Mouse (Mus musculus) limb, embryonic 10.5 days (tissue): ENCODE results near the gene Hist1h3g. TPM values are rescaled to one million over a fixed set of nuclear protein-coding genes. Genes with fewer than 3 reads are reported as not detected.
"Not testable (repeated sequence)": the region's sequence is repeated elsewhere in the genome, so short reads cannot be mapped to it uniquely, and the experiment has no call there.

Experiments used
- DNase-seq: peaks from one replicate; pipeline ENCODE4 v3.0.0-alpha.2; 2017; ENCODE audit warnings: low spot score
- H3K27ac ChIP-seq: fragments of 300-500 bp; sonication (generic); 2 replicates; pipeline ENCODE4 v1.5.1; 2016; ENCODE audit warnings: mild to moderate bottlenecking
- H3K27me3 ChIP-seq: fragments of 300-500 bp; sonication (generic); 2 replicates; pipeline ENCODE4 v1.6.1; 2016; ENCODE audit warnings: low read depth, mild to moderate bottlenecking; ENCODE audit not compliant: poor library complexity, severe bottlenecking
- H3K36me3 ChIP-seq: fragments of 300-500 bp; sonication (generic); 2 replicates; pipeline ENCODE4 v1.6.1; 2016; ENCODE audit warnings: mild to moderate bottlenecking, moderate library complexity
- H3K4me1 ChIP-seq: fragments of 300-500 bp; sonication (generic); 2 replicates; pipeline ENCODE4 v1.6.1; 2016
- H3K4me3 ChIP-seq: fragments of 300-500 bp; sonication (generic); 2 replicates; pipeline ENCODE4 v1.5.1; 2016; ENCODE audit warnings: mild to moderate bottlenecking, moderate library complexity
- H3K9me3 ChIP-seq: fragments of 300-500 bp; sonication (generic); replicated peaks from 2 replicates; pipeline ENCODE4 v1.6.1; 2016; ENCODE audit warnings: mild to moderate bottlenecking
- WGBS: fragments of 180-500 bp; shearing (Covaris S2); methylation state at CpG from one replicate; pipeline ENCODE4 v1.1.7; 2016; 5-methylcytosine and 5-hydroxymethylcytosine counted together
- polyA plus RNA-seq: library from polyadenylated mRNA; unstranded; fragments of >200 nt; fragmentation: Nextera tagmentation; extraction: Ambion mirVana; gene quantifications from 2 replicates; pipeline ENCODE4 v1.2.1, GENCODE M21; 2016

Hist1h3g gene
- polyA plus RNA-seq, 1 experiment from 2014 or later = 4.7 TPM

- peak overlapping the region; percentile 46; the same call in 1 of the 2 replicates for H3K27ac ChIP-seq
- not testable (repeated sequence) for H3K9me3 ChIP-seq, H3K4me1 ChIP-seq, H3K4me3 ChIP-seq, H3K27me3 ChIP-seq, DNase-seq, H3K36me3 ChIP-seq
- WGBS = 32% methylated on average over 2 of the region's 2 CpGs
Observed at GRCm38 (mm10) chr13:23560699-23561098, 25.5 kb downstream of the Hist1h3g start.

DNA sequence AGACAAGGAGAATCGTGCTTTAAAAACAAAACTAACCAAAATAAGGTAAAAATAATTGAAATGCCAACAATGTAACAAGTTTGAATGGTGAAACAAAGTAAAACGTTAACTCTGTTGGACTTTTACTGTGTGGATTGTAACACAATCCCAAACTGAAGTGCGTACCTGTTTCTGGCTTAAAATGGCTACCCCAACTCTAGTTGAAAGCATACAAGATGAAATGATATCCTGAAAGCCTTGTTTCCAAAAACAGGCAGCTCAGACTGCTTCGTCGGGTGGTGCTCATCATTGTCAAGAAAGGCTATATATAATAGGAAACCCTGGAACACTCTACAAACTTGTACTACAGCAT, 26.3 kb downstream of the Hist1h3g start:
- peak overlapping the region; percentile 98 for H3K27ac ChIP-seq
- WGBS = 0% methylated on average over 2 of the region's 5 CpGs

DNA sequence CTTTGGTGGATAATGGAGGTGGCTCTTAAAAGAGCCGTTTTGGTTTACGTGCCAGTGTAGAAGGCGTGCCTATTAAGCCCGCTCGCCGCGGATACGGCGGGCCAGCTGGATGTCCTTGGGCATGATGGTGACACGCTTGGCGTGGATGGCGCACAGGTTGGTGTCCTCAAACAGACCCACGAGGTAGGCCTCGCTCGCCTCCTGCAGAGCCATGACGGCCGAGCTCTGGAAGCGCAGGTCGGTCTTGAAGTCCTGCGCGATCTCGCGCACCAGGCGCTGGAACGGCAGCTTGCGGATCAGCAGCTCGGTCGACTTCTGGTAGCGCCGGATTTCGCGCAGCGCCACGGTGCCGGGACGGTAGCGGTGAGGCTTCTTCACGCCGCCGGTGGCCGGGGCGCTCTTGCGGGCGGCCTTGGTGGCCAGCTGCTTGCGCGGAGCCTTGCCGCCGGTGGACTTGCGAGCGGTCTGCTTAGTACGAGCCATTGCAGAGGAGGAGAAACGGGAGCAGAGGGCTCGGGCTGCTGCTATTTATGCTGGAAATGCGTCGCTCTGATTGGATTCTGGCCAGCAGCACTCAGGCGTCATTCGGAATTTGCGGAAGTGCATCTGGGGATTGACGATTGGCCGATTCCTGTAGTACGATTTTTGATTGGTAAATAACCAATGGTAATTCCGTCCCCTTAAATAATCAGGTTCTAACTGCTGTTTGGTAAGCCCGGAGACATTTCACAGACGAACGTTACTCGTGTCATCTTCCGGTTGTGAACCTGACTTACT, 26.8 kb downstream of the Hist1h3g start, which contains the start of gene Hist1h3e:
Gene Hist1h3e (minus strand): TSS at position 487 of the 777 bp plus-strand sequence.
- not testable (repeated sequence) for H3K9me3 ChIP-seq, H3K4me1 ChIP-seq, H3K27me3 ChIP-seq, H3K36me3 ChIP-seq
- Histone ChIP-seq H3K4me3 (peak within 1 kb of the TSS; percentile 50), H3K27ac (peak within 1 kb of the TSS; percentile 98)
- peak; percentile 90 for DNase-seq
- under 1% methylated on average over 63 of the region's 67 CpGs for WGBS

More for the DNA sequence above, 26.3 kb downstream of the Hist1h3g start:
- not testable (repeated sequence) for H3K36me3 ChIP-seq, H3K27me3 ChIP-seq, H3K9me3 ChIP-seq, DNase-seq, H3K4me1 ChIP-seq
- peak overlapping the region; percentile 50 for H3K4me3 ChIP-seq

DNA sequence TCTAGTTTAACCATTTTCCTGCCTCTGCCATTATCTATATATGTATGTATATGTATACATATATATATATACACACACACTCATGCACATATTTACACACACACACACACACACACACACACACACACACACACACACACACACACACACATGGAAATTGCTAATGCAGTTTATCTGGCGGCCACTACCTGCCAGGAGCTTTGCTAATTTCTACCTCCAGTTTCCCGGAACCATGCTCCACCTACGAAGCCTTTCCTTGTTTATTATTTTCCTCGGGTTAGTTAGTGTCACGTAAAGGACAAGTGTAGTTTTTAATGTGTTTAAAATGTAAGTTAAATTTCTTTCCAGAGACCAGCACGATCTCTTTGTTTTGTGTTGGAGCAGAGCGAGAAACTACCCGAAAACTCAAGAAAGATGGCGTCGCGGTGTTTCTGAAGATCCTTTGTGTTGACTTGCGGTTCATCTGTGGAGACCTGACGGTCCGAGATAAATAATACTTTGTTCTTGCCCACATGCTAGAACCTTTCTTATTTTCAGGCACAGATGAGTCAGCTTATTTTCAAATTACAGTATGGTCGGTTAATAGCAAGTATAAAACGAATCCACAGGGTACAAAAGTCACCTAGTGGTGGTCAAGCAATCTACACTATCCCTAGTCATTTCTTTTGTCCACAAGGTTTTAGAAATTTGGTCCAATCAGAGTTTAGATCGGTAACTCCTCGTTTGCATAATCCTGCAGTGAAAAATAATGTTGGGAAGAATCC, 27.7 kb downstream of the Hist1h3g start:
- Histone ChIP-seq H3K9me3 (no peaks in the 10 kb centered on the region), H3K4me3 (peak overlapping the region; percentile 50), H3K36me3 (no peaks in the 10 kb centered on the region), H3K27ac (peak overlapping the region; percentile 98), H3K4me1 (peaks cover 3% of the 10 kb centered on the region; the same call in 1 of the 2 replicates), H3K27me3 (no peaks in the 10 kb centered on the region)
- DNase-seq = no peak
- 4% methylated on average over 18 of the region's 18 CpGs for WGBS

GRCm38 (mm10) chr13:23564482-23564881, 29.3 kb downstream of the Hist1h3g start:
- H3K9me3 ChIP-seq = no peaks in the 10 kb centered on the region
- WGBS = 88% methylated on average over 2 of the region's 2 CpGs
- DNase-seq = no peak
- peak overlapping the region; percentile 98 for H3K27ac ChIP-seq
- no peaks in the 10 kb centered on the region for H3K36me3 ChIP-seq
- no peak overlapping the region for H3K4me3 ChIP-seq
- H3K27me3 ChIP-seq = no peaks in the 10 kb centered on the region
- H3K4me1 ChIP-seq = peaks cover 3% of the 10 kb centered on the region; the same call in 1 of the 2 replicates

- not testable (repeated sequence) for H3K27me3 ChIP-seq, H3K36me3 ChIP-seq, DNase-seq, H3K9me3 ChIP-seq
- 1% methylated on average over 28 of the region's 41 CpGs for WGBS
- Histone ChIP-seq H3K4me3 (peak overlapping the region; percentile 54), H3K27ac (peak overlapping the region; percentile 90), H3K4me1 (peaks cover 14% of the 10 kb centered on the region)
Observed at GRCm38 (mm10) chr13:23570261-23571021, 35.2 kb downstream of the Hist1h3g start.

DNA sequence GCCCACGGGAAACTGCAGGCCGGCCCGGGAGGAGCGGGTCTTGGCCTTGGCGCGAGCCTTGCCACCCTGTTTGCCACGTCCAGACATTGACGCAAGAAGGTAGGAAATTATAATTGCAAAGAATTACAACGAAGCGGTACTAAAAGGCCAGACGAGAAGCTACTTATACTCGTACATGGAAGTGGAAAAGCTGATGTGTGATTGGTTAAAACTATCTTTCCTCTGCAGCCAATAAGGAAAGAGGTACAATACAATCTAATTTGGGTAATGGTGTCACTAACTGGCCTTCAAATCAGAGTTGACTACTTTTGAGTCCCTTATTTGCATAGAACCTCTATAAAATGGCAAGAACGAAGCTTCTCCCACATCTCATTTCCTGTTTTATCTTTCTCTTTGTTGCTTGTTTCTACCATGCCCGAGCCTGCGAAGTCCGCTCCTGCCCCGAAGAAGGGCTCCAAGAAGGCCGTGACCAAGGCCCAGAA, 35.8 kb downstream of the Hist1h3g start, which contains the start of the genes Hist1h2ae and Hist1h2bg:
Gene Hist1h2ae (minus strand): TSS at position 199 of the 482 bp plus-strand sequence.
Gene Hist1h2bg (plus strand): TSS at position 375 of the 482 bp plus-strand sequence.
- Histone ChIP-seq H3K36me3 (no peaks in the 10 kb centered on the region), H3K27ac (peak within 1 kb of the TSS; percentile 90), H3K4me1 (peaks cover 14% of the 10 kb centered on the region), H3K27me3 (no peaks in the 10 kb centered on the region), H3K4me3 (peak within 1 kb of the TSS; percentile 54), H3K9me3 (no peaks in the 10 kb centered on the region)
- 0% methylated on average over 18 of the region's 18 CpGs for WGBS
- peak; percentile 75 for DNase-seq

GRCm38 (mm10) chr13:23571504-23572217, 36.4 kb downstream of the Hist1h3g start:
- under 1% methylated on average over 16 of the region's 34 CpGs for whole genome bisulfite sequencing
- H3K27ac ChIP-seq = peak overlapping the region; percentile 90

DNA sequence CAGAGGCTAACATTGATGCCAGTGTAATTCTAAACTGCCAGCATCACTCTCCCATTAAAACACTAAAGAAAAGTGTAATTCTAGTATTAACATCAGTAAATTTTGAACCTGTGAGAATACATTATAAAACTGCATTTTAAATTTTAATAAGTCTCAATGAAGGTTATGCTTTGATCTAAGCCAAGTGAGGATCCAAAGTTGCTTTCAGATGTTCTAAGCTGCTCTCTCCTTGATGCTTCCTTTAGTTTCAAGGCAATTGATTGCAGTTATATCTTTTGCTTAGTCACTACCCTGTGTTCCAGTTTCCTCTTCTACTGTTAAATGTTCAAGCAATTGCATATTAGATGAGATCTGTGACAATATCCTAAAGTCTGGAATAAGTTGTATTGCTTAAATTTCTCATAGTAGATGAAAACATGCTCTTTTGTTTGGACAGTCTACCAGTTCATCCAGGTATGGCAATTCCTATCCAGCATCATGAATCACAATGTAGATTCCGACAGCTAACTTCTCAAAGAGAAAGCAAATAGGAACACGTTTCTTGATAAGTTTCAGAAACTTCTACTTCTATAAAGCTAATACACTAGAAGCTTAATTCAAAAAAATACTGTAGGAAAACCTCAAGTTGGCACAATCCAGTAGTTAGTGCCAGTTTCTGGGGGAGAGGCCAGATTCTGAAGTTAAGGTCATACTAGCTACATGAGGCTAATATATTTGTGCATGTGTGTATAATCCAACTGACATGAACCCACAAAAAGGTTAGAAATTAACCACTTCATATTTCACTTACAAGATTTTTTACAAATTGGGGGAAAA, 37.2 kb downstream of the Hist1h3g start:
- Histone ChIP-seq H3K36me3 (no peaks in the 10 kb centered on the region), H3K4me3 (peak overlapping the region; percentile 54), H3K27me3 (no peaks in the 10 kb centered on the region), H3K4me1 (peaks cover 26% of the 10 kb centered on the region), H3K27ac (peak overlapping the region; percentile 89), H3K9me3 (no peaks in the 10 kb centered on the region)
- 47% methylated on average over 2 of the region's 2 CpGs for WGBS
- no peak for DNase-seq

More at GRCm38 (mm10) chr13:23571504-23572217, 36.4 kb downstream of the Hist1h3g start:
- Histone ChIP-seq H3K4me3 (peak overlapping the region; percentile 54), H3K4me1 (peaks cover 18% of the 10 kb centered on the region)
- DNase-seq, H3K9me3 ChIP-seq, H3K27me3 ChIP-seq, H3K36me3 ChIP-seq: not testable (repeated sequence)

DNA sequence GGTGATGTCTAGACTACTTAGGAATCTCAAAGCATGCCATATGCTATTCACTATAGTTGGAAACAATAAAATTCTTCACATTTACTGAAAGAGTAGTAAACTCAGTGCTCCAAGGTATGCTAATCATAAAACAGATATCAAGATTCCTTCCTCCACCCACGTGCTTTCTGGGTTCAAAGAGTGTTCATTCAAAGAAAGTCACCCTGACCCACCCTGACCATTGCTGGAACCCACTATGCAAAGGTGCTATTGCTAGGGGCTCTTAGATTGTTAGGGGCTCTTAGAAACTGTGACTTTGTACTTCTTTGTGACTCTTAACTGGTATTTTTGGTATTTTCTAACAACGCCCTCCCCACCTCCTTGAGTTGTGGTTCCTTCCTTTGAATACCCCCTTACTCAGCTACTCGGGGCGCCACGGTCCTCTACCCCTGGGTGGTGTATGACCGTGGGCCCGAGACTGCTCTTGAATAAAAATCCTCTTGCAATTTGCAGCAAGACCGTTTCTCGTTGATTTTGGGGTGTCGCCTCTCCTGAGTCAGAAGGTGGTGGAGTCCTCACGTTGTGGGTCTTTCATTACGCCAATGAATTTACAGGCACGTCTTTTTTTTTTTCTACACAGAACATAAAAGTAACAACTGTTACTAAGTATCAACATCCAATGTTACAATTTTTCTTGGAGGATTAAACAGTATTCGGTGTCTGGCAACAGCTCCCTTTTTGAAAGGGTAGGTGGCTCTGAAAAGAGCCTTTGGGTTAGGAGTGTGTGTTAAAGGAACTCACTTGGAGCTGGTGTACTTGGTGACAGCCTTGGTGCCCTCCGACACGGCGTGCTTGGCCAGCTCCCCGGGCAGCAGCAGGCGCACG, 38.0 kb downstream of the Hist1h3g start:
- Histone ChIP-seq H3K4me1 (peaks cover 26% of the 10 kb centered on the region), H3K4me3 (peak overlapping the region; percentile 54), H3K27ac (peak overlapping the region; percentile 89)
- 15% methylated on average over 20 of the region's 20 CpGs for WGBS
- DNase-seq, H3K9me3 ChIP-seq, H3K27me3 ChIP-seq, H3K36me3 ChIP-seq: not testable (repeated sequence)
